Mouse (Mus musculus): ENCODE results near the gene Celf5.

Gene Celf5

DNA sequence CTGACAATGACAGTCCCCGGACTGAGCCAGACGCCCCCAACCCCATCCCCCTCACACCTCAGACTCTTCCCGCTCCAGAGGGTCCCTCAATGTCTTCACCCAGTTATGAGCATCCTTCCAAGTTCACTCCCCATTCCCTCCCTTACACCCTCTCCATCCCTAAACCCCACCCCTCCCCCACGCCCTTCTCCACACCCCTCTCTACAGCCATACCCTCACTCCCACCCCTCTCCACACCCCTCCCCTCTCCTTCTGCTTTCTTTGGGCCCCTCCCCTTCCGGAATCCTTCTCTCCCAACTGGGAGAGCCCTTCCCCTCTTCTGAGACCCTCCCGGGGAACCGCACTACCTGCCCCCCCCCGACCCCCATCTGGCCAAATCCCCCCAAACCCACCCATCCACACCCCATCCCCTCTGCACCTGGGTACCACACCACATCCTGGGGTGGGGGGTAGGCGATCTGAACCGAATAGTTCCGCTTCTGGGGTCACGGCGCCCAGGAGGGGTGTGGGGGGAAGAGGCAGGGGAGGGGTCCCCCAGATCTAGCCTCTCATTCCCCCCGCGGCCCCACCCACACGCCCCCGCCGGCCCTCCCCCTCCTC lies 10.0 kb downstream of the Celf5 start:
- DNase-seq = no peak

- no peak for DNase-seq
These were observed 12.1 kb downstream of the Celf5 start for GRCm38 (mm10) chr10:81470454-81470853.

DNA sequence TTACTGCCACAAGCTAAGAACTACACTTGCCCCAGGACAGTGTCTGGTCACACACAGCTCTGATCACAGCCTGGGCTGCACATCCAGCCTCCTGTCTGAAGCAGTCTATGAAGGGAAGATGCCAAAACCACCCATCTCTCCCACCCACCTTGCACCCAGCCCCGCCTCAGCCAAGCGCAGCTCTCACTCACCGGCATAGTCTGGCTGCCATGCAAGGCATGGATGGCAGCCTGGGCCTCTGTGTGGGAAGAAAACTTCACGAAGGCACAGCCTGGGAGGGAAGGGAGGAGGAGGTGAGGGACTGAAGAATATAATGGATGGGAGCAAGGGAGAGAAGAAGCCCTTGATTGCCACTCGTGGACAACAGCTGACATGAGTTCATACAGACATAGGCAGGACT lies 13.3 kb downstream of the Celf5 start:
- DNase-seq = no peak

- no peak for DNase-seq
These were observed 14.8 kb downstream of the Celf5 start for GRCm38 (mm10) chr10:81467670-81468235.

DNA sequence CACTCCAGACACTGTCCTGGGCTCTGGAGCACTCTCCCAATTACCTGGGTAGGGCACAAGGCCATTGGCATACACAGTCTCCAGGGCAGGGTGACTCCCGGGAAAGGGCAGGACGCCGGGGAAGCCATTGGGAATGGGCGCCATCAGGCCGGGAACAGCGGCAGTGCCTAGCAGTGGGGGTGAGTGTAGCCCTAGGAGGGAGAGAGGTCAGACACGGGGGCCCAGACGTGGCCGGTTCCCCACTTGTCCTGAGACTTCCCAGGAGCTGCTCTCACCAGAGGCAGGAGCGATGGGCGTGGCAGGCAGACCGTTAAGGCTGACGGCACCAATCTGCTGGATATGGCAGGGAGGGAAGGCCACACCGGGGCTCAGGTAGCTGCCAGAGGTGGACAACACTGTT lies 15.6 kb downstream of the Celf5 start:
- no peak for DNase-seq

DNA sequence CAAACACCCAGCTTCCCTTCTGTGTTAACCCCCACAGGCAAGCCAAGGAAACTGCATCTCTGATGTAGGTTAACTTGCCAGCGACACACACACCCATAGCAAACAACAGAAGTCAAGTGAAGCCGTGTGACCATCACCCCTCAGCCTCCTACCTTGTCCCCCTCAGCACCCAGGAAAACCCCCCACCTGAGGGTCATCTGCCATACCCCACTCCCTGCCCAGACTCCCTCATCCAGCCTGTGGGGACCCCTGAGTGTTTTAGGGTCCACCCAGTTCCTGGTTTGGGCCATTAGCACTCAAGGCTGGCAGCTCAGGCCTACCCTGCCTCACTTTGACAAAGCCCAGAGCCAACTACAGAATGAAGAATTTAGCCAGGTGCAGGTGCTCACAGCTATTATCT lies 16.4 kb downstream of the Celf5 start:
- DNase-seq = no peak

DNA sequence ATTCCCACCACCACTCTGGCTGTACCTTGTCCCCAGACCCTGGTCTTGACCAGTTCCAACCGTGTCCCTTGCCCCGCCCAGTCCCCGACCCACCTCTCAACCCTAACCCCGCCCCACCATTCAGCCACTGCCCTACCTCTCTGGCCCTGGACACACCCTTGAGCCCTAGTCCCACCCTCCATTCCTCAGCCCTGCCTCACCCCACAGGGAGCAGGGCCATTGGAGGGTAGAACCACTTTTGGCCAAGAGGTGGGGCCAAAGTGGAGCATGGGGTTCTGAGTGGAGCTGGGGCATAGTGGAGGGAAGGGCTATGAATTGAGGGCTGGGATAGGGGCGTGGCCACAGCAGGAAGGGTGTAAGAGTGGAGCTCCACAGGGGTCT lies 17.3 kb downstream of the Celf5 start:
- peak; percentile 40 to 48 for DNase-seq

DNA sequence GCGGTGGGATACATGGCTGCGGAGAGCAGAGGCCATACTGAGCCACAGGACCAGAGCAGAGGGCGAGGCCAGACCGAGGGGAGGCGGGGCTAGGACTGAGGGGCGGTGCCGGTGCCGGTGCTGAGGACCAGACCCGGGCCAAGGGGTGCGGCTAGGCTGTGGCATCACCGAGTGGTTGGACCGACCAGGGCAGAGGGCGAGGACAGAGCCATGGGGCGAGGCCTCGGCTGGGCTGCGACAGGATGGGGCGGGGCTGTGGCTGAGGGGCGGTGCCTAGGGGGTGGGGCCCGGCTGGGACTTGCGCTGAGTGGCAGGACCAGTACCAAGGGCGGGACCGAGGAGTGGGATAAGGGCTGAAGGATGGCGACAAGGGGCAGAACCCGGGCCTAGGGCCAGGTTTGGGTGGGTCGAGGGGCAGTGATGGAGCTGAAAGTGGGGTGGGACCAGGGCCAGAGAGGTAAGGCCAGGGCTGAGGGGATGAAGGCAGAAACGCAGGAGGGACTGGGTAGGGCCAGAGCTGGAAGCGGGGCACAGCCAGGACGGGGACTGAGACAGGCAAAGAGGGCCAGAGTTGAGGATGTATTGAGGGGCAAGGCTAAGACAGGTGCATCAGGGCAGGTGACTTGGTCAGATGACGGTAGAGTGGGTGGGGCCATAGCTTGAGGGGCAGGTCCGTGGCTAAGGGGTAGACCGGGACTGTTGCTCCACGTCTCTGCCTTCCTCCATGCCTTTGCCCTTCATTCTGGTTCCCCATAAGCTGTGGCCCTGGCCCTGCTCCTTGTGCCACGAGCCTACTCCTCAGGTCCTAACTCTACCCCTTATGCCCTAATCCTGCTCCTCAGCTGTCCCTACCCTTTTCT lies 17.9 kb downstream of the Celf5 start:
- DNase-seq = peak; percentile 70 to 76

DNA sequence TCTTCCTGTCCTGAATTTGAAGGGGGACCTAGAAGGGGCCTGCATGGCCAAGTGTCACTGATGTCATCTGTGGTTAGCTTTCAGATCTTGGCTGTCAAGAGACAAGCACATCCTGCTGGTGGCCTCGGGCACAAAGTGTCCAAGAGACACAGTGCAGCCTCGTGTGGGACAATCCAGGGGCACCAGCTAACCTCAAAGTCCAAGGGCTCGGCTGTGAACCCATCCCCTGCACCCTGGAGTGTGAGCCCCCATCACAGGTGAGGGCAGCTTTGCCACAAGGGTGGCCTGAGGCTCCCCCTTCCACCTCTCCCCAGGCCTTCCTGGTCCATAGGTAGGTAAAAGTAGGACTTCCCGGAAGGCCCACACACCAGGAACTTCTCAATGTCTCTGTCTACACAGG lies 19.0 kb downstream of the Celf5 start:
- no peak for DNase-seq

- DNase-seq = no peak
These were observed 19.6 kb downstream of the Celf5 start for GRCm38 (mm10) chr10:81462917-81463316.

GRCm38 (mm10) chr10:81462415-81462804 lies 20.1 kb downstream of the Celf5 start:
- DNase-seq = peak in 1 of 2 experiments; percentile 31

DNA sequence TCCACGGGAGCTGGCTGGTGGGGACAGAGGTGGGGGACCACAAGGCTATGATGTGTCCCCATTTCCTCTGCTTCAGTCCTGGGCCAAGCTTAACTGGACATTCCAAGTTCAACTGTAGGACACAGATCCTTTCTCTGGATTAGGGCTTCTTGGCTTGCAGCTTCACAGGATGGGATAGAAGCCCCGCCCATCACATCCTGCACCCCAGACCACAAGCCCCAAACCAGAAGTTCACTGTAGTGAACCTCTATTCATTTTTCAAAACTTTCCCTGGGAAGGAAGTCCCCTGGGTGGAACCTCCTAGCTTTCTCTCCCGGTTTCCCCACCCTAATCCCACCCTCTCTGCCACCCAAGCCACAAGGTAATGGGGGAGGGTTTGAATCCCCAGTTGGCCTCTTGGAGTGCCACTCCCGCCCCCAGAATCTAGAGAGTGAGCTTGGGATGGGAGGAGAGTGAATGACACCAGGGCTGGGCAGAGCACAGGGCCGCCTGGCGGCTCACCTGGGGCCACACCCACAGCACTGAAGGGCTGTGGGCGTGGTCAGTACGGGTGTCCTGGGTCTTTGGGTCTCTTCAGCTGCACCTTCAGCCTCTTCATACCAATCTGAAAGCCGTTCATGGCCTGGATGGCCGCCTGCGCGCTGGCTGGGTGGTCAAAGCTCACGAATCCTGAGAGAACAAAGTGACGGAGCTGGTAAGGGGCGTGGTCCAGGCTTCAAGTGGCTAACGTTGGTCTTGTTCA lies 20.7 kb downstream of the Celf5 start:
- no peak for DNase-seq

DNA sequence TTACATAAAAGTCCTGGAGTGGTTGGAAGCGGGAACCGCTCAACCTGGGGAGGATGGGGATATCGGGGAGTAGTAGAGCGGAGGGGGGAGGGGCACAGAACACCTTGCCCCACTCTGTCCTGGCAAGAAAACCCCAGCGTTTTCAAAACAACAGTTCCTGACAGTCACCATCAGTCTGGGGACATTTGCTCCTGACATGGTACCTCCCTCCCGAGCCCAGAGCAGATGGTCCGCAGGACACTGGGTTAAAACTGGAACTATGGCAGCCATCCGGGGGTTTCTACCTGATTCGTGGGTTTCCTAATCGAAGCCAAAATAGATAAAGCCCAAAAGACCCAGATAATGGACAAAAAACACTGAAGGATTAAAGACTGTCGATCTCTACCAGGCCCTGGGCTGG lies 21.6 kb downstream of the Celf5 start:
- DNase-seq = no peak

DNA sequence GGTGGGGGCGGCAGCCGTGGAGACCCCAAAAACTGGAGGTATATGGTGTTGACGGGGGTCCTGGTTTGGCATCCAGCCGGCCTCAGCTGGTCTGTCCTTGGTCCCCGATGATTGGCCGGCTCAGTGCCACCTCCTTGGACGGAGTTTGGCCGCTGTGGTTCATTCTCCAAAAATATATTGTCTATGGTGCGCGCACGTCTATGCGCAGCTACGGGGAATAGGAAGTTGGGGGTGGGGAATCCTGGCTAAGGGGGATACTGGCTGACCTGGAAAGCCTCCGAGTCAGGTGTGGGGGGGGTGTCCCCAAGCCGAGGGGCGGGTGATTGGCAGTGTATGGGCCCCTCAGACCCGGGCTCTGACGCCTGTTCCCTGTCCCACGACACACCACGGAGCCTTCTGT lies 22.0 kb downstream of the Celf5 start:
- no peak for DNase-seq

DNA sequence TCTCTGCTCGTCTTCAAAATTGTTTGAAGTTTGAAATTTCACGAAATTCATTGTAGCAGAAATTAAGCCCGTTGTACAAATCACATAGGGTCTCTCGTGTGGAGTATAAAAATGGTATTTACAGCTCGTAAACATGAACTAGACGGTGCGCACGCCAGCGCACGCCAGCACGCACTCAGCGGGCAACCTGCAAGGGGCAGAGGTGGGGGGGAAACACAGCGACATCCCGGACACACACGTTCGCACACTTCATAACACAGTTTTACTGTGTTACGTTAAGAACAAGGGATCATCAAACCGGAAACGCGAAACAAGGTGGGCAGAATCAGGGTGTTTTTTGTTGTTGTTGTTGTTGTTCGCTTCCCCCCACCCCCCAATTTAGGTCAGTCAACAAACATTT lies 23.1 kb downstream of the Celf5 start:
- DNase-seq = no peak

DNA sequence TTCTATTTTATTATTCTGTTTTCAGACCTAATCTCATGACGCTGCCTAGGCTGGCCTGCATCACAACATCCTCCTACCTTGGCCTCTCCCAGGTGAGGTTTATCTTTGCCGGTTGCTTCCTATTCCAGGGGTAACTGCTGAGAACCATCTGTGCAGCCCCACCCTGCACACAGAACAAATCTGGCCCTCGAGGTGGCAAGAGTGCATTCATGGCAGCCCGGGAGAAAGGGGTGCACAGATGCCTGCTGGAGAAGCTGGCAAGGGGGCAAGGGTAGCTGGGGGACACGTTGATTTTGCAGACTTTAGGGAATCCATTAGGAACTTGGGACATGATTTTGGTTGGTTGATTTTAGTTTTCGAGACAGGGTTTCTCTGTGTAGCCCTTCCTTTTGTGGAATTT lies 24.2 kb downstream of the Celf5 start:
- no peak for DNase-seq

- no peak for DNase-seq
These were observed 24.9 kb downstream of the Celf5 start for GRCm38 (mm10) chr10:81457624-81458023.

- no peak for DNase-seq
These were observed 25.4 kb downstream of the Celf5 start for GRCm38 (mm10) chr10:81456983-81457563.

DNA sequence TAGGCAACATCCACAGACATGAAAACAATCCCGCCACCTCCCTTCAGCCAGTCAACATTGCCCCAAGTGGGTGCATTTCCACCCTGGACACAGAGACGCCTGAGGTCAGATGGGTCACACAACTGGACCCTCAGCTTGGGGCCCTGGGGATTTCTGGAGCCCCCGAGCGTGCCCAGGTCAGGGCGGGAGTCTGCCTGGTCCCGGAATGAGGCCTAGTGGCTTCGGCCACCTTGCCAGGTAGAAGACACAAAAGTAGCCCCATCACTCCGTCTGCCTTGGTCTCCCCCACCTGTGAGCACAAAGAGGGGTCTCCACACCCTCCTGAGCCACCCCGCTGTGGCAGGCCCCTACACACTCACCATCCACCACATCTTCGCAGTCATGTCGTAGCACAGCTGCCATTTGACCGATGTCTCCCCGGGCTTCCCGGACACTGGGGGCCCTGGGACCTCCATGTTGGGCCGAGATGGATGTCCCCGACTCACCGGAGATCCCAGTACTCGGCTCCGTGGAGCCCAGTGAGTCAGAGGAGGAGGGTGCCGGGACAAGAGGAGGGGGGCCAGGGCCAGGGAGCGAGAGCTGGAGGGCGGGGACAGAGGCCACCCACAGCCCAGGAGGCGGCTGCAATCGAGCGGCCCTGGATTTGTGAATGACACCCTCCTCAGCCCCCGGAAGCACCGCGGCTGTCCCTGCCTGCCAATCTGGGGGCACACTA lies 27.2 kb downstream of the Celf5 start, which contains the start of gene Nfic:
TSS of gene Nfic (minus strand) at position 455 of the 715 bp plus-strand sequence.
- DNase-seq = no peak

GRCm38 (mm10) chr10:81454106-81454505 lies 28.4 kb downstream of the Celf5 start:
- DNase-seq = no peak

- DNase-seq = peak; percentile 20 to 50
These were observed 29.6 kb downstream of the Celf5 start for GRCm38 (mm10) chr10:81452947-81453288.

- DNase-seq = no peak
These were observed 30.1 kb downstream of the Celf5 start for GRCm38 (mm10) chr10:81452237-81452946.
